Mouse (Mus musculus) layer of hippocampus, adult 9-11 months (tissue): Measurements from ENCODE around the gene Bcap31.
"Not testable (repeated sequence)": the region's sequence is repeated elsewhere in the genome, so short reads cannot be mapped to it uniquely, and the experiment has no call there.

ENCODE experiments used
- DNase-seq: peaks from one replicate; pipeline ENCODE4 v3.0.0; 2022

Bcap31 gene

DNA sequence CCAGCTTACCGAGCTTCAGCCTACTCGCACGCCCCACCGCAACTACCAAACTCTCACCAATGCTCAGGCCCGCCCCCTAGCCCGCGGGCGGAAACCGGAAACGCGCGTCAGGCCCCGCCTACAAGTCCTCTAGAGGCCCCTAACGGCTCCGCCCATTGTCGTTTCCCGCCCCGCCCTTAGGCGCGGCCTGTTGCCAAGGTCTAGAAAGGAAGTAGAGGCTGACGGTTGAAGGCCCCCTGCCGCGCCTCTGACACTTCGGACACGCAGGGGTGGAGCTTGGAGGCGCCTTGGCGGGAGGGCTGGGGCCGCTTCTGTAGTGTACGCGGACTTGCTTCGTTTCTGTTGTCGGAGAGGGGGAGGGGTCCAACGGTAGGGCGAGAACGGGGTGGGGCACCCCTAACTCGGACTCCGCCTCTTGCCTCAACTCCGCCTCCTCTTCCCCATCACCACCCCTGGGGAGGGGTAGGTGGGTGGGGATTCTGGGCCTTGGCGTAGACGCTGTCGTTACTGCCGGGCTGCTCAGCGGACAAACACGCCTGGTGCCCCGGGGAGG is at the start of gene Bcap31, which contains the start of gene Abcd1:
Gene Bcap31 (minus strand): TSS at position 67 of the 553 bp plus-strand sequence.
Gene Abcd1 (plus strand): TSS at position 489 of the 553 bp plus-strand sequence.
- peak; percentile 95 for DNase-seq

DNA sequence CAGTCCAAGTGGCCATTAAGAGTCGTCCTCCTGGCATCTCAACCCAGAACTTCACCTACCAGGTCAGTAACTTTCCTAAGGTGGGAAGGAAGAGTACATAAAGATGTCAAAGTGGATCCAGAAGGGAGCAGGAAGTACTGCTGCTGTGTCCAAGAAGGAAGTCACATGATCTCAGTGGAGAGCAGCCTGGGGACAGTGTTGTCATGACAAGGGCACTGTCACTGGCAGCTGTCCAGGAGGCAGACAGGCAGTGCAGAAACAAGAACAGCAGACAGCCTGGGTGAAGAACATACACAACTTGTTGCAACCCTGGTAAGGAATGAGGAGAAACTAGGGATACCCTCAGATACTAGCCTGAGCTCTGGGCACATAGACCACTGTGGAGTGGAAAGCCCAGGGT is 49.3 kb upstream of the Bcap31 start:
- DNase-seq: peak; percentile 70

DNA sequence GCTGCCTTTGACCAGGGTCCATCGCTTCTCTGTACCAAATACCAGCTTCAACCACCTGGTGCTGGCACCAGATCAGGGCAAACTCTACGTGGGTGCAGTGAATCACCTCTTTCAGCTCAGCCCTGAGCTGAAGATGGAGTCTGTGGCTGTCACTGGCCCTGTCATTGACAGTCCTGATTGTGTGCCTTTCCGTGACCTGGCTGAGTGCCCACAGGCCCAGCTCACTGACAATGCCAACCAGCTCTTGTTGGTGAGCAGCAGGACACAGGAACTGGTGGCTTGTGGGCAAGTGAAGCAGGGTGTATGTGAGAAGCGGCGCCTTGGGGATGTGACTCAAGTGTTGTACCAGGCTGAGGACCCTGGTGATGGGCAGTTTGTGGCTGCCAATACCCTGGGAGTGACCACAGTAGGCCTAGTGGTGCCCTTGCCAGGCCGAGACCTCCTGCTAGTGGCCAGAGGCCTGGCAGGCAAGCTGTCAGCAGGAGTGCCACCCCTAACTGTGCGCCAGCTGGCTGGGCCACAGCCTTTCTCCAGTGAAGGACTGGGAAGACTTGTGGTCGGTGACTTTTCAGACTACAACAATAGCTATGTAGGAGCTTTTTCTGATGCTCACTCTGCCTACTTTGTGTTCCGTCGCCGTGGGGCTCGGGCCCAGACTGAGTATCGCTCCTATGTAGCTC is 42.8 kb upstream of the Bcap31 start:
- peak; percentile 63 for DNase-seq

DNA sequence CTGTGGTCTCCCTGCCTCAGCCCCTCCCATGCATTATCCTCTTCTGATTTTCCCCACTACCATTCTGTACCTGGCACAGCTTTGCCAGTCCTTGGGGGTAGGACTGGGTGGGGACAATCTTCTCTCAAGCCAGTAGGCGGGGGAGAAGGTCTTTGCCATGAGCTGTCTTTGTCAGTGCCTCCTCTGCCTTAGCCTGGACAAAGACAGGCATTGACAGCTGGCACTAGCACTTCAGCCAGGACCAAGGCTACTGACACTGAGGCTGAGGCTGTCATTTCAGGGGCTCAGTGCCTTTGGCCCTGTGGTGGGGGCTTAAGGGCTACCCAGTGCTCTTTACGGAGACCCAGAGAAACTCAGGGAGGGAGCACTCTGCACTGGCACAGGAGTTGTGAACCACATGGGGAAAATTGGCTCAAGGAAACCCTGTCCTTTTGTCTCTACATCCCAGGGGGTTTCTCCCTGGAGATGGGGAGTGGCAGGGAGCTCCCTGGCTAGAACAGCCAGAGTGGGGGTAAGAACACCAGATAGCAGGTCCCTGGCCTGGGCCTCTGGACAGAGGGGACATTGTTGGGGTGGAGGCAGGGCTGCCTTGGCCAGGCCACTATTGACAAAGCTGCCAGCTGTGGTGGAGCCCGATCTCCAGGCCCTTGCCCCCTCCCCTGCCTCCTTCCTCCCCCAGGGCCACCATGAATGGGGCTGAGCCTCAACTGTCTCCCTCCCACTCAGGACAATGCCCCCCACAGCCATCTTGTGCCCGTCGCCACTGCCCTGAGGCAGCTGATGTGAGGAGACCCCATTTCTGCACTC is 40.6 kb upstream of the Bcap31 start, which contains the start of gene Plxnb3:
Gene Plxnb3 (plus strand): TSS at position 757 of the 807 bp plus-strand sequence.
- peak; percentile 71 for DNase-seq

DNA sequence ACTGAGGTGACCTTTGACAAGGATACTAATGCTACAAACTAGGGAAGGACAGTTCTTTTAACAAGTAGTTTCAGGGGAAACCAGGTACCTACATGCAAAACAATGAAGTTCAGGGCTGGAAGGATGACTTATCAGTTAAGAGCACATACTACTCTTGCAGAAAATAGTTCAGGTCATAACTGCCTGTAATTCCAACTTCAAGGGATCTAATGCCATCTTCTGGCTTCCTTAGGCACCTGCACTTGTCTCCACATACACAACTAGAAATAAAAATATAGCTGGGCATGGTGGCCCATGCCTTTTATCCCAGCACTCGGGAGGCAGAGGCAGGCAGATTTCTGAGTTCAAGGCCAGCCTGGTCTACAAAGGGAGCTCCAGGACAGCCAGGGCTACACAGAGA is 33.0 kb upstream of the Bcap31 start:
- DNase-seq: no peak

DNA sequence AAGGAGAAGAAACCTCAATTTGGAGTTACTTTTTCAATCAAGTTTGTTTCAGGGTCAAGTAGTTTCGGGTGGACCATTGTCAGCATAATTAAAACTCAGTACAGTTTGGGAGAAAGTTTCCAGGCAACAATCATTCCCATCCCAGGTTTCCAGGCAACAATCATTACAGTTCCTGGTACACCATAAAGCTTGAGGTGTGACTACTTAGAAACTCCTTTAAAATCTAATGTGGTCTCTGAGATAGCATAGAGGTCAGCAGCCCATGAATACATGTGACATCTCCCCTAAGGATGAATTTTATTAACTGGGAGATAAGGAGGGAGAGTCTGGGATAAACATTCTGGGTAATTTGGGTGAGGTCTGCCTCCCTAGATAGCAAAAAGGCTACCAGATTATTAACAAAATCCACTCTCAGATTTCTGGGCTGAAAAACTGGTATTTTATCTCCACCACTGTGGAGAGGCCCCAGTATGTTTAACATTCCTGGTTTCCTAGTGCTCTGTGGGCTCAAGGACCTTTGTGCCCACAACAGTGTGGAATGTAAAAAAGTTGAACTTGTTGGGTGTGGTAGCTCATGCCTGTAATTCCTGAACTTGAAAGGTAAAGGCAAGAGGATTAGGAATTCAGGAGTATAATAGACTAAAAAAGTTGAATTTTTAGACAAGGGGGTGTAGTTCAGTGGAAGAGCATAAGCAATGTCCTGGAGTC is 29.0 kb upstream of the Bcap31 start:
- DNase-seq: no peak

DNA sequence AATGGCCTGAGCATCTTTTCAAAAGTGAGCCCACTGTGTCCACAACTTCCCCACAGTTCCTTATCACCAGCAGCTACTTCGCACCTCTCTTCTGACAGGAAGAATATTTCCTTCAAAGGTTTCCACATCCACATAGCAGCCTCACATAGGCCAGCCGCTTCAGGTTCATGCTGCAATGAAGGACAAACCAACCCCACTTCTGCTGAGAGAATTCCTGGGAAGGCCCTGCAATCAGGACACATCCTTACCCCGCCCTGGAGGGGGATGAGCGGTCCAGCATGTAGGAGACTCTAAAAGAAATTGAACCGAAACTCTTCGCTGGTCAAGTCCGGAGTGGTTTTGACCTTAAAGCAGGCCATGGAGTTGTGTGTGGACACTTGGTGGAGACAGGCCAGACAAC is 23.9 kb upstream of the Bcap31 start:
- DNase-seq: not testable (repeated sequence)

DNA sequence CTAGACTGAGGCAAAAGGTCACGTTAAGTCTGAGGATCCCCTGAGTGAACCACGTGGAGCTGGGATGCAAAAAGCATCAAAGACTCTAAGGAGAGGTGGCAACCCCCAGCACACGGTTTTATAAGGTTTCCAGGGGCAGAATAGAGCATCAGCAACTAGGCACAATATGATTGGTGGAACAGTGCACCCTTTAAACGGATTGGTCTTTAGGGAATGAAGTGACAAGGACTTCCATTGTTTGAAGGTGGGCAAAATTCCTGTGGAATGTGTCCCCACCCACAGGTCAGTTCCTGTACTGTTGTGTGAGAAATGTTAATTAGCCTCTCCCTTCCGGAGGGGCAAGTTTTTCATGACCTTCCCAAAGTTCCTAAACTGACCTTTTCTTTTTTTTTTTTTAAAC is 23.2 kb upstream of the Bcap31 start:
- DNase-seq: no peak

DNA sequence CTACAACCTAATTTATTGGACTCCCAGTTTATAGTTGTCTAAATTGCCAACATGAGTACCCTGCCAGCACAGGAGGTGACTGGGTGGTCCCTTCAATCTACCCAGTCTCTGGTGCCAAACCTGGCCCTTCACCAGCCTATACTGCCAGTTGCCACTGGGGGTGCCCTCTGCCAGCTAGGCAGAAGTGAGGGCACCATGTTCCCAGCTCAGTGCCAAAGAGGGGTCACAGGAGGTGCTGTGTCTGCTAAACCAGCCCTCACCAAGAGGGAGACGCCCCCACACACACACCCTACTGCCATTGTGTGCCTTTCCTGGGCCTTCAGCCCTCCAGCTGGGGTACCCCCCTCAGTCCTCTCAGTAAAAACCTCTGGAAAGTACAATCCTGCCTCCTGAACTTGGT is 22.2 kb upstream of the Bcap31 start:
- no peak for DNase-seq

DNA sequence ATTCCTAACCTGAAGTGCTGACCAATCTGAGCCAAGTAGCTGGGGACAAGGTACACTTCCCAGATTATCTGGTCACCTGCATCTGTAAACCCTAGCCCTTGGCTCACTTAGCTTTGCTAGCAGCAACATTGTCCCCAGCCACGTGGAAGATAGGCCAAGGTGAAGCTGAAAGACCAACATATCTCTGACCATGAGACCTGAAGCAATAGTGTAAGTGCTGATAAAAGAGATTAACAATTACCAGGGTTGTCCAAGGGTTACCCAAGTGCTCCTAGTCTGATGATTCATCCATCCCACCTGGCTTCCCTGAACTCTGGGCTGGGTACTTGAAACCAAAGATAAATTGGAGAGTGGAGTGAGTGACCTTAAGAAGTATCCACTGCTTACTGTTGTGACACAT is 14.9 kb upstream of the Bcap31 start:
- DNase-seq: no peak

DNA sequence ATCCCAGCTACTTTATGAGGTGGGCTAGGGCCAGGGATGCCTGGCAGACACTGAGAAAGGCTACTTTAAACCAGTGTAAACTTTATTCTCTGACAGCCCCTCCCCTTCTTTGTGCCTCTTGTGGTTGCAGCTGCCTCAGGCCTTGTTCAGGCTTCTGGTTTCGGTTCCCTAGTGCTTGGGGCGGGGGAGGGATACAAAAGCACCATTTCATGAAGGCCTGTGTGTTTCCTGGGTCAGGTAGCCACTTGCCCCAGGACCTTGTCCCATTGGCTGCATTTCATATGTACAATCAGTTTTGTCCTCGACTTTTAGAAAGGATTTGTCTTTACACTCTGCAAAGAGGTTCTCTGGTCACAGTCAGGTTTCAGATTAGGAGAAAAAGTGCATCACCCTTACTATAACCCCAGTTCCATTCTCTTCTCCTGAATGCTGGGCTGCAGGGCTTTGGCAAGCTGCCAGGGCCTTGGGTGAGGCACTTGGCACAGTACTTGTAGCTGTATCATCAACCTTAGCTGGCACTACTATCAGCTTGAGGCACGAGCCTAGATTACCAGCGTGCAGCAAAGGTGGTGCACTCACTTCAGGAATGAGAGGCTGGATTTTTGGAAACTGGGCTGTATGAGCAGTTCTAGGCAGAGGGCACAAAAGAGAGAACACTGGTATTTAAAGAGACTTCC is 2.8 kb upstream of the Bcap31 start:
- DNase-seq: peak; percentile 8

DNA sequence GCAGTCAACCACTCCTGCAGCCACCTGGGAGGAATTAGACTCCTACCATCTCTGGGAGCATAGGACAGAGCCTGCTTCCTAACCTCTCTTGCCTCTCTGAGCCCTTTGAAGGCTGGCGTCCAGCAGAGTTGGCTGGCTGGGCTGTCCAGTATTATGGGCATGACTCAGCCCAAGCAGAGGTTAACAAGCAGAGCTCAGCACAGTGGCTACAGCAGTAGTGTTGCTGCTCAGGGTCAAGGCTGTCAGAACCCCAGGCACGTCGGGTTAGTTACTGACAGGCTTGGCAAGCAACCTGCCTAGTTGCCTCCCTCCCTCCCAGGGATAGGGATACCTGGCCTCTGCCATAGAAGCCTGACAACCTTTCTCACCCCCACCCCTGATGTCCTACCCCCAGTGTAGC is 2.3 kb upstream of the Bcap31 start:
- DNase-seq: no peak

DNA sequence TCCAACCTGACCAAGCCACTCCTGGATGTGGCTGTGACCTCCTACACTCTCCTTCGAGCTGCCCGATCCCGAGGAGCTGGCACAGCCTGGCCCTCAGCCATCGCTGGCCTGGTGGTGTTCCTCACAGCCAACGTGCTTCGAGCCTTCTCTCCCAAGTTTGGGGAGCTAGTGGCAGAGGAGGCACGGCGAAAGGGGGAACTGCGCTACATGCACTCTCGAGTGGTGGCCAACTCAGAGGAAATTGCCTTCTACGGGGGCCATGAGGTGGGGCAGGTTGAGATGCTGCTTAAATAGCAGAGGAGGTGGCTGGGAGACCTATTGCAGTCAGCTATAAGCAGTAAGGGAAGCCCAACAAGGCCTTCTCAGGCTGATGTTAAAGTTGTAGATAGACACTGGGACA is 1.7 kb upstream of the Bcap31 start:
- DNase-seq: no peak

DNA sequence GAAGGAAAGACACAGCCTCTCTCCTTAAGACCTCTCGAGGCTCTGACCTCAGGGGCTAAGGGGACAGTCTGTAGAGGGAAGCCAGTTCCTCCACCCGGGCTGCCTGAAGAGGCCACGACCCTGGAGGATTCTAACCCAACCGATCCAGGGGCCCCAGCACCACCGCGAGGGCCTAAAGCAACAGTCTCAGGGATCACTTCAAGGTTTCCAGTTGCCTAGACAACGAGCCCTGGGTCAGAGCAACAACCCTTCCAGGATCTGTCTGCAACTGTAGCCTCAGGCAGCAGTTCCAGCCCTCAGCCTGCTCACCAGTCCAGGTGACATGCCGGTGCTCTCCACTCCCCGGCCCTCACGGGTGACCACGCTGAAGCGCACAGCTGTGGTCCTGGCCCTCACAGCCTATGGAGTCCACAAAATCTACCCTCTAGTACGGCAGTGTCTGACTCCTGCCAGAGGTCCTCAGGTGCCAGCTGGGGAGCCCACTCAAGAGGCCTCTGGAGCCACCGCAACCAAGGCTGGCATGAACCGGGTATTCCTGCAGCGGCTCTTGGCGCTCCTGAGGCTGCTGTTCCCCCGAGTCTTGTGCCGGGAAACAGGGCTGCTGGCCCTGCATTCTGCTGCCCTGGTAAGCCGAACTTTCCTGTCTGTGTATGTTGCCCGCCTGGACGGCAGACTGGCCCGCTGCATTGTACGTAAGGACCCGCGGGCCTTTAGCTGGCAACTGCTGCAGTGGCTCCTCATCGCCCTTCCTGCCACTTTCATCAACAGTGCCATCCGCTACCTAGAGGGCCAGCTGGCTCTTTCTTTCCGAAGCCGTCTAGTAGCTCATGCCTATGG is 952 bp upstream of the Bcap31 start:
- DNase-seq: no peak

DNA sequence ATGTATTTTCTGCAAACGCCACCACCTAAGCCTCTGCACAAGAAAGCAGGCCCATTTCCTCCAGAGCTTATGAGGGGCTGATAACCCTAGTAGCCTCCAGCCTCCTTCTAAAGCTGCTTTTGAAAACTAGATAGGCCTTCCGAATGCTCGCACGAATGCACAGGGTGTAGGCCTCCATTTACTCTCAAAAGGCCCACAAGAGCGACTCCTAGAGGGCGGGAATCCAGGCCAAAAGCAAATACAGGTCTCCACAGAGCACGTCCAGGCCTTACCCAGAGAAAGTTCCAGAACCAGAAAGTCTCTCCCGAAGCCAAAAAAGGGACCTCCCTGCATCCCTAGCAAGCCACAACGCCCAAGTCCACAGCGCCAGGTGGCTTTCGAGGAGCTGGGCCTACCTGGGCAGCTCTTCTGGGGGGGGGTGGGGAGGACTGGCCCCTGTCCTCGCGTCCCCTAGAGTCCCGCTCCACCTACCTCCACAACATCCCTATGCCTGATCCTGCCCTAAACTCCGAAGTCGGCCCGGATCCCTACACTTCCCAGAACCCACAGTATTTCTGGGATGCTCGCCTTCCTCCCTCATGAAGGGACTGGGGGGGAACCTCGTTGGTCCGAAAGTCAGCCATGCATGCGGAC is 383 bp downstream of the Bcap31 start:
- no peak for DNase-seq

DNA sequence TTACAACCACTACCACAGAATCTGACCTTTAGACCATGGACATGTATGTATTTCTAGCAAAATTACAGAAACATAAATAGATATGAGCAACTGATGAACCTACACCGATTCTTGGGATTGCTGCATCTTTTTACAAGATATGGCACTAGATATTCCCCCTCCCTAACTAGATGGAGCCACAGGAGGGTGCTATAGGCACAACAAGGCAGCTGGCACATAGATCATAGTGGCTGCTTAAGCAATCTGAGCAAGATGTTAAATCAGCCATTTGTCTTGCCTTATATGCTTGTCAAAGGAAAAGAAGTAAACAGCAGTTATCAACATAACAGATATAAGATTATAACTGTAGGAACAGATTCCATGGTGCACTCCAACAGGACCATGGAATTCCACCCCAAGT is 15.5 kb downstream of the Bcap31 start:
- DNase-seq: no peak

DNA sequence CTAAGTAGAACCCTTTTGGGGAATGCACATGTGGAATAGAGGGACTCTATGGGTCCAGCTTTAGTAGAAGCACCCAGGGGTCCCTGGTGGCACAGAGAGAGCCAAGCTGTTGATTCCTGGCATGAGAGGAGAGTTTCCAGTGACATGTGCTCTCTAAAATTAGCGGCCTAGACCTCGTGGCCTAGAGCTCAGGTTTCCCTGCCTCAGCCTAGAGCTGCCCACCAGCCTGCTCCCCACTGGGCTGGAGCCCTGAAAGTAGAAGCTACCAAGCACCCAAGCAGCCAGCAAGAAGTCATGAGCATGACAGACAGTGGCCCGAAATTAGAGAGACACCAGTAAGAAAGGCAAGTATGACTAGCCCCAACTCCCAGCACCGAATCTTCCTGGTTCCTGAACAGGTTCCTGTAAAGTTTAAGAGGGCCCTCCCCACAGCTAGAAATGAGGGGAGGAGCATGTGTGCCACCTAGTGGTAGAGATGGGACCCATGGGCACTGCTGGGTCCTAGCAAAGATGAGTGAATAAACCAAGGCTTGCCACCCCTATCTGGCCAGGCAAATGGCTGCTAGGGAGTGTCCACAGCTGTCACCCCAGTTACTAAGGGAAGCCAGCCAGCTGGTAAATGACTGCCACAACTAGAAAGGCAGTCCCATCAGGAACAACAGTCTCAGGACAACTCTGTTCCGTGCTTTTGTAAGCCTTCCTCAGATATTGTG is 24.9 kb downstream of the Bcap31 start:
- peak; percentile 45 for DNase-seq

DNA sequence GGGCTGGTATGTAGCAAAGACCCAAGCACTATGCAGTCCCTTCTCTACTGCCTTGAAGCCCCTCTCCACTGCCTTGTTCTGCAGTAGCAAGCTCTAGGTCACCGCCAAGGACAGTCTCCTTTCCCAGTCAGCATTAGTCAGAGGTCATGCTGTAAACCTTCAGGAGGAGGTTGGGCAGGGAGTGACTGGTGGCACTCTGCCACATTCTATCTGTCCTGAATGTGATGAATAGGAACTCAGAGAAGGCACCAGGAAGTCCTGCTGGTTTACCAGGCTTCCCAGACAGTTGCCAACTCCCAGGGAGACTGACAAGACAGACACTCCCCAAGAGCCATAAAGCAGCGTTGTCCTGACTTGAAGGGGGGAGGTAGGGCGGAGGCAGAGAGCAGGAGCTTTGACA is 30.3 kb downstream of the Bcap31 start:
- DNase-seq: no peak

DNA sequence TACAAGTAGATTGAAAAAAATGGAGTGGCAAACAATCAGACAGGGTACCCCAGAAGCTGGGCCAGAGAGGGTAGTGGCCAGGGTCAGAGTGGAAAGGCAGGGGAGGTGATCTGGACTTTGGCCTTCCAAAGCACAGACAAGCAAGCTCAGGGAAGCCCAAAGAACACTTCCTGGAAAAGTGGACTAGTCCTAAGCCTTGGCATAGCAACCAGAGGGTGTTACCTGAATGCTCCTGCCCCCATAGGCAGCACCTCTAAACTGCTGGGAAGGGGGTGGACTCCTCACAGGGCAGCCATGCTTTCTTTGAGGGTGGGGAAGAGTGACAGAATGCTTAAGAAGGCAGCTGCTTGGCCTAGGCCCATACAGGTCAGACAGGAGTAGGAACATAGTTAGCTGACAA is 31.0 kb downstream of the Bcap31 start:
- DNase-seq: no peak

DNA sequence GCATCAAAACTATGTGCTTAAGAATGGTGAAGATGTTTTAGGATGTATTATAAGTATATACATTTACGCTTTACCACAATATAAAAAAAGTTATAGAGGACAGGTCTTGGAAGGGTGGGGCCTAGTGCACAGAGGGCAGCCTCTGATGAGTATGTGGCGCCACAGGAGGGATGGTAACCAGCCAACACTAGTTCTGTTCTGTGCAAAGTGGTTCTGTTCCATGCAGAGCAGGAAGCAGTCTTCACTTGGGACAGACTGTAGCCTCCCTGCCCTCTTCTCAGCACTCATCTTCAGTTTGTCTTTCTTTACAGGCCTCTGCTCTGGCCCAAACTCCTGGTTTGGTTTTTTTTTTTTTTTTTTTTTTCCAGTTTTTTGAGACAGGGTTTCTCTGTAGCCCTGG is 31.8 kb downstream of the Bcap31 start:
- no peak for DNase-seq

DNA sequence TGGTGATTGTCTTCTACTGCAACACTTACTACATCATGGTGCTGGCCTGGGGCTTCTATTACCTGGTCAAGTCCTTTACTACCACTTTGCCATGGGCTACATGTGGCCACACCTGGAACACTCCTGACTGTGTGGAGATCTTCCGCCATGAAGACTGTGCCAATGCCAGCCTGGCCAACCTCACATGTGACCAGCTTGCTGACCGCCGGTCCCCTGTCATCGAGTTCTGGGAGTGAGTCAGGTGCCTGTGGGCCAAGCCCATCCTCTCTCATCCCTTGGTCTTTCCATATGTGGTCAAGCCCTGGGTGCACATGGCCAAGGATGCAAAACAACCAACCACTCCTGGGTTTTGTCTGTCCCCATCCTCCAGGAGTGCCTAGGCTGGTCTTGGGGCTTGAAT is 39.3 kb downstream of the Bcap31 start:
- DNase-seq: no peak
